Mouse (Mus musculus): Measurements from ENCODE around the gene Grik1.

The Grik1 gene

DNA sequence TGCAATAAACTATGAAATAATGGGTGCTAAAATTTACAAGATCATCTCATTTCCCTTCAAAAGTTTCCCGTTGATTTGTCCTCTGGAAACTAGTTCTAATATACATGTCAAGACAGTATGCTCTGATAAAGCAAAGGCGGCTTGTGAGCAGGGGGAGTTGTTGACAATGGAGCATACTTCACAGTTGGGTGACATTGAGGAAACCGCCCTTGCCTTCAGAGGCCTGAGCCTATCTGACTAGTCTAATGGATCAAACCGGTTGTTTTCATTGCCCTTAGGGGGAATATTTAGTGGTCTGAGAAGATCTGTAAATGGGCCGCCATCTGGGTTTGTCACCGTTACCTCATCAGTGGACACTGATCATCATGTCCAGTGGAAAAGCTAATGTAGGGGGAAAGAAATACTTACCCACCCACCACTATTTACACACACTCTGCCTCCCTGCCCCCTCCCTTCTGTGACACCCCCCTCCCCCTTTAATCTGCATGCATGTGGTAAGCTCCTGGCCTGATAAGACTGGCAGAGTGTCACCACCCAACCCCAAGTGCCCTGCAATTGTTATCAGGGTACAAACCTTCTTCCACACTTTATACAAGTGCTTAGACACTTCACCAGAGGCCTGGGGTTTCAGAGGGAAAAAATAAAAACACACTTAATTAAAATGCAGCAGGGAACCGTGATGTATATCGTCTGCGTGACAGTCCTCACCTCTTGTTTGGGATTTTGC, 335.2 kb downstream of the Grik1 start:
- DNase-seq = no peak

DNA sequence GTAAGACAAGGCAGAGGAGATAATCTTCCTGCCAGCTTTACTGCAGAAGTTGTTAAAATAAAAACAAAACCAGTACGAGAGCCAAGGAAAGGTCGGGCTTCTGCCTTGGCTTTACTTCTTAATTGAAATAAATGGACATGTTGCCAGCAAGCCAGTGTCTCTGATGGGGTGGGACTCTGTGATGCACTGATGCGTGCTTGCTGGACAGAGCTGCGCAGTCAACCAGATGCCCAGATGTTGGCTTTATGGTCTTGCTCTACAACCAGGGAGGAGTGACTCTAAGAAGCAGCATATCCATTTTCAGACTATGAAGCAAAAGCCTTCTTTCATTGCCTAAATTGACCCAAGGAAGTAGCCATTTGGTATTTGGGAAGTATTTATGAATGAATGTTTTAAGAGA, 336.9 kb downstream of the Grik1 start:
- no peak for DNase-seq

DNA sequence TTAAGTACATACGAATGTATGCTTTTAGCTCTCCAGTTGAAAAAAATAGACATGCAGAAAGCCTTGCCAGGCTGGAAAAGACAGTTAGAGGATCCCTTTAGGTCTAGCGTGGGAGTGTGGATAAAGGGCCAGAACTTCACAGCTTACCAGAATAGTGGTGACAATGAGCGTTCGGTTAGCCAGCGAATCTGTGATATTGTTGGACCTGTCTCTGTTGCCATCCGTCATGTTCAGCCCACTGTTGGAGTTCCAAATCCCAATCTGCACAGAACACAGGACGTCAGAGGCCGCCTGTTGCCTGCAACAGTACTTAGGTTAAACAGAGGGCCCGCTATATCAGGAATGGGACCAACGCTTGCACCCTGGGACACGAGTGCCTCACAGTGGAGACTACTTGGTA, 340.2 kb downstream of the Grik1 start:
- no peak for DNase-seq

DNA sequence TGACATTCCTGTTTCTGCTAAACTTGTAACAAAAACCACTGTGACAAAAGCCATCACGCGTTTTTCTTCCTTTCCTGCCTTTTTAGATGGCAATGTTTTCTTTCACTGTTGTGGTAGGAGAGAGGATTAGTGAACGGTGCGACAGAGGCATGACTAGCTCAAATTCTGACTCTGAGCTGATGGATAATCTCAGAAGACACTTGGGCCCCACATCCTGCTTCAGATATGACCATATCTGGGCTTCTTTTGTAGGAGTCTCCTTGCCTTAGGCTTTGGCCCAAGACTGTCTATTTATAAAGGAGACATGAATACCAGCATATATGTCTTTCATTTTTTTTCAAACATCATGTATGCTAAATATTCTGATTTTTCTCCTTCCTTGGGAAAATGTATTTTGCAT, 341.9 kb downstream of the Grik1 start:
- DNase-seq = no peak

DNA sequence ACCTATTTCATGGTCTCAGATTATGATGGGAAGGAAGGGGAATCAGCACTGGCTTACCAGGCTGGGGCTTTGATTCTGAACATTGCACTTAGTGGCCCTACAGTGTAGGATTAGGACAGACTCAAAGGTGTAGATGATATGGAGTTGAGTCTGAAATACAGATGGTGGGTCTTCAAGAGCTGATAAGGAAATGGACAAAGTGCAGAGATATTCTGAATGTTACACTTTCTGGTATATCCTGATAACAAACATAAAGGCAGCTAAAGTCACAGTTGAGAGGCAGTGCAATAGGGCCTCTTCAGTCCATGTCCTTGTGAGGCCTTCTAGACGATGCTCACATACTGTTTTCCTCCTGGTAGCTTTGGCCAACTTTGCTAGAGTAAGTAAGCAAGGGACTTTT, 345.7 kb downstream of the Grik1 start:
- DNase-seq = no peak

DNA sequence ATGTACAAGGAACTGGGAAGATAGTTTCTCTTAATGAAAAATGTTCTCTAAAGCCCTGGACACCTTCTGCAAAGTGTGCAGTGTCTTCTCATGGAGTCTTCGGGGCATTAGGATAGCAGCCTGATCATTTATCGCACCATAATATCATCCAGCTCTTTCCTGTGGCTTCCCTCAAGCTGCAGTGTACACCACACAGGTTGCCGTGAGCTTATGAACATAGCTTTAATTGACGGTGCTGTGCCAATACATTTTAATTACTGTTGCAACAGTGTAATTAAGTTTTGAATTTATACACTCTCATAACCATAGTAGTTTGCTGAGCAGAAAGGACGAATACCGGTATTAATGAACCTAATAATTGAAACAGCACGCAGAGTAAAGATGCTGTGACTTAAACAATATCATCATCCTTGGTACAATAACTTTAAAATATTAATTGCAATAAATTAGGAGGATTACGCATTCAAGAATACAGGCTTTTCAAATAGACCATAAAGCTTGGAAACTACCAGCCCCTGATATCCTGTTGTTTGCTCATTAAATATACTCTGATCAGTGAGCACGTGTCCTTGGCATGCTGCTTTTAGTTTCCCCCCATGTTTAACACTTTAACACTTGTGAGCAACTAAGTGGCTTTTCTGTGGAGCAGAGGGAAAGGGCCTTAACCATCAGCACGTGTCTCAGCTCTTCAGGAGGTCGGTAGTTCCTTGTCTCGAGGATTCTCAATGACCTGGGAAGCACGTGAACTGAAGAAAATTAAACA, 347.8 kb downstream of the Grik1 start:
- no peak for DNase-seq

DNA sequence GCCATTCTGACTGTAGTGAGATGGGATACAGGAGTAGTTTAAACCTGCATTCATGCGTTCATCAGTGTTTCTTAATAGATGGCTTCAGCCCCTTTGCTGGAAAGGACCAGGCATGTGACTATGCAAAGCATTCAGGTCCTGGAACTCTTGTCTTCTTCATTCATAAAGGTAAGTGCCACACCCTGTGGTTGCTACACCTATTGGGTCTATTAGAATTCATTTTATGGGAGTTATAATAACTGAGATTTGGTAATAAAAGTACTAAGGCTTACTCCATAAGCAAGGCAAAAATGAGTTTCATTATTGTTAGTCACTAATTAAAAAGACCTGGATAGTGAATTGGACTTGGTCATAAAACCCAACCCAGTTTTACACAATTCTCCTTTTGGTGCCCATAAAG, 355.4 kb downstream of the Grik1 start:
- DNase-seq = no peak

DNA sequence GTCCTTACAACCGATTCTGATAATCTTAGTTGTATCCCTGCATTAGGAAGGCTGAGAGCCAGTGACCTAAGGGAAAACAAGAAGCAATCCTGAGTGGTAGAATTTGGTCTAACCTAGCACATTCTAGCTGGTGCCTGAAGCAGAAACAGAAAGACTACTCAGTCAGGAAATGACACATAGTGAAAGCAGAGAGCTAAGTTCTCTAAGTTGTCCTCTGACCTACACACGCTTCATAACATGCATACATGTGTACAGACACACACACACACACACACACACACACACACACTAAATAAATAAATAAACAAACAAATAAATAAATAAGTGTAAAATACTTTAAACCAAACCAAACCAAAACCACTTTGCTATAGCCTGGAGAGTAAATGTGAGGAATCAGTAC, 358.7 kb downstream of the Grik1 start:
- no peak for DNase-seq

DNA sequence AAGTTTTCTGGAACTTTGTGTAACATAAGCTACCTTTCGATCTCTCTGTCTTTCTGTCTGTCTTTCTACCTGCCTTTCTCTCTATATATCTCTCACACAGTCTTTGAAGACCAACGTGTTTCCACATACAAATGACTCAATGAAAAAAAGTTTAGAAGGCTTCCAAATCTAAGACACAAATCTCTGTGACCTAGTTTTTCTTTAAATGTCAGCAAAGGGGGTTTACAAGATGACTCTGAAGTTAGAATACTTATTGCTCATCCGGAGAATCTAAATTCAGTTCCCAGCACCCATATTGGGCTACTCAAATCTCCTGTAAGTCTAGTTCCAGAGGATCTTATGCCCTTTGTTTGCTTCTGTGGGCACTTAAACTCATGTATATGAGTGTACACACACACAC, 359.5 kb downstream of the Grik1 start:
- no peak for DNase-seq

DNA sequence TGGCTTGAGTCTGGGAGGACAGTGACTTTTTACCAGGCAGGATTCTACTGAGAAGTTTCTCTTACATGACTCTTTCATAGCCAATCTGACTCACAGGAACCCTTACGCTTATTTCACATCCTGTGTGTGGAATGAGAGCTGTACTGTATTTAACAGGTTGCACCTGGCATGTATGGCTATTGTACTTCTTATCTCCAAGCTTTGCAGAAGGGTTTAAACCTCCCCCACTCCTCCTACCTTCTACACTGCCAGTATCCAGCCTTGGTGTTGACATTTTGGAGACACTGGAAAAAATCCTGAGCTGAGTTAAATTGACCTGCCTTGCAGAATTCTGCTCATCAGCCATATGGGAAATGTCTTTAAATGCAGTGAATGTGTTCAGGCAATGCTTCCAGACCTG, 361.4 kb downstream of the Grik1 start:
- DNase-seq = no peak

DNA sequence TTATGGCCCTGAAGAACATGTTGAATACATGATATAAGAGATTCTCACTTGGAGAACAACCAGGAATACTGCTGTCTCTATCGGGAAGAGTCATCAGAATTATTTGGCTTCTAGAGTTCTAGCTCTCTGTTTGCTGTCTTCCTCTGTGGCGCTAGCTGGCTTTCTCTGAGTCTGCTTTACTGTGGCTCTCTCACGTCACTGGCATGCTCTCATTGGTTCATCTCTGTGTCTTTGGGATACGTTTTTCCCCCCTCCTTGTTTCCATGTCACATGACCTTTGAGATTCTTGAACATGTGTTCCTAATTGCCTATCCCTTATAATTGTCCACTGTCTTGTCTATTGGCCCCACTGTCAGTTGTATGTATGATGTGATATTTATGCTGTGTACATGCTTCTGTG, 372.2 kb downstream of the Grik1 start:
- no peak for DNase-seq

DNA sequence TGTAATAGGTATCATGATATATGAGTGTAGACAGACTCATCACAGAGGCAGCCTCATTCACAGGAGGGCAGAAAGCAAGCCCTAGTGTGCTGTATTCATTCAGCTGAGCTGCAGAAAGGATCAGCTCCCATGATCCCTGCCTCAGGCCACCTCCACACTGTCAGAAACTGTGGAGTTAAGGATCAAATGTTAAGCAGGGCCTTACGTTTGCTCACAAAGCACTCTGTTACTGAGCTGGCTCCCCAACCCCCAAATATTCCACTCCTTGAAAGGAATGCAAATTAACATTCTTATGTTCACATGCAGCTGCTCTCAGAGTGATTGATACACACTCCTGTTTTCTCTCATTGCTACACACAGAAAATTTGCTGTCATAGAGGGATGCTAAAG, 372.9 kb downstream of the Grik1 start:
- no peak for DNase-seq

DNA sequence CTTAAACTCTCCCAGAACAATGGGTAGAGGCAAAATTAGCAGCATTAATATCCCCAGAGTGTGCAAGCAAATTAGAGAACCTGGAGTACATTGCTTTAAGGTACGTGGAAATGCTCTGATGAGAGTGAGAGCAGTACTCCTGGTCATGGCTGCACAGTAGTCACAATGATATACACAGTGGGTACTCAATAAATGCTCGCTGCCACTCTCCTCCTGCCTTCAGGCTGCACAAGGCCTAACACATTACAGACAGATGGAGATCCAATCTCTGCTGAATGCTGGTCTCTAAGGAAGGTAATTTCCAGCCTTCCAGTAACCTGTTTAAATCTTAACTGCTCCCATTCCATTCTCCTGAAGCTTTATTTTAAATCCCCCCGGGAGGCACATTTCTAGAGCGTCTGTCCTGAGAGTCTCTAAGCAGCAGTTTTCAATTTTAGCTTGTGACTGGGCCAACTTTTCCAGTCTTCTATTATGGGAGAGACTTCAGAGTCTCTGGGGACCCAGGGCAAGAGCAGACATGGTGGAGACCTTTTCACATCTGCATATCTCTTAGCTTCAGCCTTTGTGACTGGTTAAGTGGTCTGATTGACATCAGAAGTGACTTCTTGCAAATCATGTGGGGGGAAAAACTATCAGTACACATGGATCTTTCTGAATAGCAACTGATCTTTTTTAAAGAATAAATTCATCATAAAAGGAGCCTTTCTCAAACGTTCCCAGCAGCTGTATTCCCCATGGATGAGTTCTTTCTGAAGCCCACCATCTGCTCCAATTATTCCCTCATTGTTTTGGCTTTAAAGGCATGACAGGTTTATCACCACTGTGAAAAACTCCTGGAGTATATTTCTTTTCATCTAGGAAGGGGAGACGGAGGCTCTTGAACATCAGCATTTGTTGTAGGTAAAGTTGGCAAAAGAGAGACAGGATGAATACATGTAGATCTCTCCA, 373.6 kb downstream of the Grik1 start:
- DNase-seq = no peak

DNA sequence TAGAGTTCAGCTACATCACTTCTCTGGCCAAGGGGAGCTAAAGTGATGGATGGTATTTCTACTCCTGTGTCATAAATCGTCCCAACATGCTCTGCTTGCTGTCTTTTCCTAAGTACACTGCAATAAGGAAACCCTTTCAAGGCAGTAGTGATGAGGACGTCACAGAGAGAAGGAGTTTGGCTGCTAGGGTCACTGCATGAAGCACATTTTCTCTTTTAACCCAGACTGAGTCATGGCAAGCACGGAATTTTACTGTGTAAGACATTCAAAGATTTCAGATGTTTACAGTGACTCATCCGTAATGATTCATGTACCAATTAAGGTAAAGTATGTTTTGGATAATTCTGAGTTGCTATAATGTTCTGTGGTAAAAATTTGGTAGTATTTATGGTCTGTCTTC, 374.9 kb downstream of the Grik1 start:
- DNase-seq = no peak

DNA sequence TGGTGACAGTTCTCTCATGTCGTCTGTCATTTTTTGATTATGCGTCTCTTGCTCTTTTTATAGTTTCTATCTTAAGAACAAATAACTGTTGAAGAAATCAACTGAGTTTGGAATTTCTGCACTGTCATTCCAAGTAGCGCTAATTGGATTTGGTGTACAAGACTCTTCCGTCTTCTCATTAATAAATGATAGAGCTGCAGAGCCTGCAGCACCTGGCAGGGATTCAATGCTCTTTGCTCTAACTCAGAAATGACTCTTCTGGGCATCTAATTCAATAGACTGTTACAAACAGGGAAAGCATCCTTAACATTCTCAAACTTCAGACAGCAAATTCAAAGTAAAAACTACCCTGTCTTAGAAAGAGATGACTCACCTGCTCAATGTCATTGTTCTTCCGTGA, 376.3 kb downstream of the Grik1 start:
- peak in 1 of 2 experiments; percentile 6 for DNase-seq

DNA sequence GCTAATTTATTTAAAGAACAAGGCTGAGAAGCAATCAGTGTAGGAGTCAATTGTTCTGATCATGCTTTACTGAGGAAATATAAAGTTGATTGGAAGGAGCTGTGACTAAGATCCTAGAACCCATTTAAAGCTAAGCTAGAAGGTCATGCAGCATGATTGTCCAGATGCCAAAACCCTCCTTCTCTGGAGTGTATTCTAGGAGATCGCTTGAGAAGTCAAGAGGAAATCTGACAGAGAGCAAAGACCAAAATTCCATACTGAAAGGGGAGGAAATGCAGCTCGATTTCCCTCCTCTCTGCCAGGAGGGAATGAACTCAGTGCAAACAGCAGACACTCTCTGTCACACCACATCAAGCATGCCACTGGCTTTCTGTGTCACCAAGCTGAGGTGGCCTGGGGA, 378.9 kb downstream of the Grik1 start:
- no peak for DNase-seq

DNA sequence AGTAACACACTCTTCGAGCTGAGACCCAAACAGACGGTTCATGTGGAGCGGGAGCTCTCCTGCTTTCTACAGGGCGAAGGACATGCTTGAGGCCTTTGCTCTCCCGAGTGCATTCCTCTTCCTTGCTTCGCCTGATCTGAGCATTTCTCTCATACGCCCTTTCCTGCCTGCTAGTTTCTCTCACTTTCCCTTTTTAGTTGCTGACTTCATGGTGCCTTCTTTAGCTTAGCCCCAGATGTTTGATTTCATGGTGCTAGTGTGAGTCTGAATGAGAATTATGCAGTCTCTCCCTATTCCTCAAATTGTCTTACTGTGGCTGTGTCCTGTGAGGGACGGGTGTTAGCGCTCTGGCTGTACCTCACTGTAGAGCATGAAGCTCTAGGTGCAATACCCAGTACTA, 388.0 kb downstream of the Grik1 start:
- DNase-seq = no peak

DNA sequence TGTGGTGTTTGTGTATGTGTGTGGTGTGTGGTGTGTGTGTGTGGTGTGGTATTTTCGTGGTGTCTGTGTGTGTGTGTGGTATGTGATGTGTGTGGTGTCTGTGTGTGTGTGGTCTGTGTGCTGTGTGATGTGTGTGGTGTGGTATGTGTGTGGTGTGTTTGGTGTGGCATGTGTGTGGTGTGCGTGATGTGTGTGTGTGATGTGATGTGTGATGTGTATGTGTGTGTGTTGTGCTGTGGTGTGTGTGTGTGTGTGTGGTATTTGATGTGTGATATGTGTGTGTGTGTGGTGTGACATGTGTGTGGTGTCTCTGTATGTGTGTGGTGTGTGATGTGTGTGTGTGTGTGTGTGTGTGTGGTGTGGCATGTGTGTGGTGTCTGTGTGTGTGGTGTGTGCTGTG, 388.9 kb downstream of the Grik1 start:
- no peak for DNase-seq

DNA sequence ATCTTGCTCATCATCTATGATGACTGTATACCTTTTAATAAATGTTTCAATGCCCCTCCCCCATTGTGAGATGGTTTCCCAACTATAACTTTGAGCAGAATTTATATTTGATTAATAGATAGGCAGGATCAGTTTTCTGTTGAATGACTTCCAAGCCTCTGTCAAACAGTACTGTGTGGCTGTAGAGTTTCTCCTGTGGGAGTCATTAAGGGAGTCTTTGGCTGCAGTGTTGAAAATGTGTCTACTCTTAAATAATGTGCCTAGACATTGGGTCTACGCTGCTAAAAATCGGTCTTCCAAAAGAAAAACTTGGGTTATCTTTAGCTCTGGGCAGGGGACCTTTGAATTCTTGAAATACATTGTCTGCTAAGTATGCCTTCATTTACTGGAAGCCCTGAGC, 414.1 kb downstream of the Grik1 start:
- DNase-seq = no peak

DNA sequence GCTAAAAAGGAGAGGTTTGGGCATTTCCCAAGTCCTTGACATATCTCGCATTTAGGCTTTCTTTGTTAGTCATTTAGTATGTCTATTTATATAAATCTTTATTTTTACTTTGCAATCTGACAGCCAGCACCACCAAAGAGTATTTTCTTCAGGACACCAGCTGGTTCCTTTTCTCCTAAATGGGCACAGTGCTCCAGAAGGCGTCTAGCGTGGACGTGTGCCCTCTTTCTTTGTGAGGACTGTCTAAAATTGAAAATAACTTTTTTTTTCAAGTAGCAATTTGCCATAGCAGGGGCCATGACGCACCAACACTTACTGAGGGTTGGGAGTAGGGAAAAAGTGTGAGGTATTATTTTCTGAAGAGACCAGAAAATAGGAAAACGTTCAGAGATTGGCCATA, 425.5 kb downstream of the Grik1 start:
- no peak for DNase-seq

DNA sequence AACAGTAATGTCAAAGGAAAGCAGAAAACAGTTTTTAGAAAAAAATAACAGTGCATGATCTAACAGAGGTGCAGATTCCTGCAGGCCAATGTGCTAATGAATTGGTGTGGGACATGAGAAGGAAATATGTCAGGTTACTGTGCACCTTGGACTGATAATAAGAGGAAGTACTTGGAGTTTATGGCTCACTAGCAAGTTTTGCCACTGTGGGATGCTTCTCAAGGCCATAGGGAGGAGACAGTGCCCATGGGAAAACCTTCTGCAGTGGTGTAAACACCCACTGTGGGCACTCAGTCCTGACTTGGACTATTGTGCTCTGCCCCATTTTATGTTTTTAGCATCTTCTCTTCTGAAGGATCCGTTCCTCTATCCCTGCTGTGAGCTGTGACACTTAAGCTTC, 428.3 kb downstream of the Grik1 start:
- no peak for DNase-seq

DNA sequence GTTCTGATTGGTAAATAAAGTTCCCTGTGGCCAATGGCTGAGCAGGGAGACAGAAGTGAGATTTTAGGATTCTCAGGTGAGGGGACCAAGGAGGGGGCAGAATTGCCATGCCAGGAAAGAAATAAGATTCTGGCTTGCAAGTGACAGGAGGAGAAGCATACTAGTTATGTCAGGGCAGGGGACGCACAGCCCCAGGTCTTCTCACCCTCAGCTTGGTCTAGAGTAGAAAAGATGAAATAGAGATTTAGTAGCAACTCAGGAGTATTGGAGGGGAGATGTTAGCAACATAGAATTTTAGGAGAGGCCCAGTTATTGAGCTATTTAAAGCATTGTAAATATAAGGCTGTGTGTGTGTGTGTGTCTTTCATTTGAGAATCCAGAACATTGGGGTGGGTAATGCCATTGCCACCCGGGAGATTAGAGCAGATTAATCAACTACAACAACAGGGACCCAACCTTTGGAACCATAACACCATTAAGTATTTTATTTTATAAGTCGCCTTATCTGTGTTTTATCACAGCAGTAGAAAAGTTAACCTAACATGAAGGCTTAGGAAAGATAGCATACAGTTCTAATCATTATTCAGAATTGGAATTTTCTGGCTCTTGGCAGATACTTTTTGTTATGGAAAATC, 436.5 kb downstream of the Grik1 start:
- DNase-seq = no peak

DNA sequence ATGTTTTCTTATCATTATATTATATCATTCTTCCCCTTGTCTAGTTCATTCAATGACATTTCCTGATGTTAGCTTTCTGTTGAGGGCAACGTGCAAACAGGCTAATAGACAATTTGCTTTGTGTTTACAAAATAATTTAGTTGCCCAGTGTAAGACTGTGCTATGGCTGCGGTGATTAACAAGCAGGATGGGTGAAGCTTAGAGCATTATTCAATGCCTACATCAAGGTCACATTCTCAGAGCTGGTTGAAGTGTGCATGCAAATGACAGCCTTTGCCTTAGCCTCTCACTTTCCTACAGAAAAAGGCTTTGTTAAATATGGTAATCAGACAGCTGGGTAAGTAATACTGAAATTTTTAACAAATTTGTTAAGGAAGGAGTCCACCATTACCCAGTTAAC, 438.5 kb downstream of the Grik1 start:
- no peak for DNase-seq

All from cerebellum, postnatal 10 days (tissue).